Mouse (Mus musculus): ENCODE data around the gene Tex13b. TPM values are rescaled to one million over a fixed set of nuclear protein-coding genes. Genes with fewer than 3 reads are reported as not detected.
"Not testable (repeated sequence)": the region's sequence is repeated elsewhere in the genome, so short reads cannot be mapped to it uniquely, and the experiment has no call there.

Gene Tex13b
- polyA plus RNA-seq (2014; fragmentation: Nextera tagmentation; extraction: Ambion mirVana): 0.14 TPM in 1 of 2 replicates, not detected in the other

DNA sequence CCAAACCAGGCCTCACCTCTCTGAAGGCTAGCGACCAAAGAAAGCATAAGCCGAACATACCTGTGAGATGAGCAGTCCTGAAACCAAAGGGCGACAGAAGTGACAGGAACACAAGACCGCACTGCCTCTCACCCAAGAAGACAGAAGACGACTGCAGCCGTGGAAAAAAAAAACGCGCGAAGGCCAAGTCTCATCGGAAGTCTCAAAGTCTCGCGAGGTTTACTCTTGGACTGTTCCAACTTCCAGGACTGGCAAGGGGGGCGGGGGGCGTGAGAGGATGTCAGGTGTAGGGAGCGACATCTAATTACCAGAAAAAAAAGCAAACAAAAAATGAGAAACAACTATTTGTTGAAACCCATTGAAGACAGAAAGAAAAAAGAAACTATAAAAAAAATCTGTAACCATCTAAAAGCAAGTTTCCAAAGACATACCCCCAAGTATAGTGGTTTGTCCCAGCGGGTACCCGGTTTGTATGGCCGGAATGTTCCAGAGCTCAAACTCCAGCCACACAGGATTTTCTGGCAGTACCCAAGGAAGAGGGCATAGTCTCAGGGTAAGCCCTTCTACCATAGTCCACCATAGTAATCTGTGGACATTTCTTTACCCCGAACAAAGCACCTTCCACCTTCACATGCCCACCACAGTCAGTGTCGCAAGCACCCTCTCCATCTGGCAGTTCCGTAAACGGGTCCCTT, at the start of gene Tex13b:
Gene Tex13b (minus strand): TSS at position 122 of the 695 bp plus-strand sequence.
- WGBS: 91% methylated on average over 22 of the region's 22 CpGs

DNA sequence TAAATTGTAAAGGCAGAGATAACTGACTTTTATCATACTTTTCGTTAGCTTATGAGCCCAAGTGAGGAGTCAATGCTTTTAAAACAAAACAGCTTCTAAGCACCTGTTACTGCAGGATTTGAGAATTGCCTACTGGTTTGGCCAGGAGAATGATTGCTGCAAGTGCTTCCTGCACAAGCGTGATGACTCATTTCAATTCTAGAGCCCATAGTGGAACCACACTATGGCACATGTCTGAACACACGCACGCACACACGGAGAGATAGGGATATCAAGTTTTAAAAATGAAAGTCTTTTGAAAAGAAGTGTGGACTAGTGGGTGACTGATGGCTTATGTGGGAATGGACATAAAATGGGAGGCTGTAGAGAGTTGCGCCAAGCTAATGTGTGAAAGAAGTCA, 49.5 kb upstream of the Tex13b start:
- 92% methylated on average over 6 of the region's 6 CpGs for WGBS
- H3K4me3 ChIP-seq (ENCODE audit: low read length): no peak overlapping the region
- no peak for ATAC-seq (ENCODE audit: low FRiP score, low TSS enrichment)
- H3K27me3 ChIP-seq (ENCODE audit: control insufficient read depth, insufficient read depth, low read length): no peaks in the 10 kb centered on the region
- no peaks in the 10 kb centered on the region for H3K4me1 ChIP-seq (ENCODE audit: control insufficient read depth, insufficient read depth, low read length)
- H3K36me3 ChIP-seq (ENCODE audit: control insufficient read depth, insufficient read depth, low read length): no peaks in the 10 kb centered on the region
- H3K27ac ChIP-seq (ENCODE audit: low read depth, low read length): no peak overlapping the region
- H3K4me2 ChIP-seq (replicated peaks; ENCODE audit: low read depth, low read length): no peak overlapping the region
- H3K9me3 ChIP-seq (ENCODE audit: control insufficient read depth, low read length): no peaks in the 10 kb centered on the region
- H3K9ac ChIP-seq (ENCODE audit: low read depth, low read length): no peak overlapping the region

More for the DNA sequence above, at the start of gene Tex13b:
- Histone ChIP-seq H3K36me3 (ENCODE audit: control insufficient read depth, insufficient read depth, low read length) (no peaks in the 10 kb centered on the region), H3K4me2 (replicated peaks; ENCODE audit: low read depth, low read length) (no peak within 1 kb of the TSS), H3K4me1 (ENCODE audit: control insufficient read depth, insufficient read depth, low read length) (no peaks in the 10 kb centered on the region), H3K4me3 (ENCODE audit: low read length) (no peak within 1 kb of the TSS), H3K9me3 (ENCODE audit: control insufficient read depth, low read length) (no peaks in the 10 kb centered on the region), H3K27me3 (ENCODE audit: control insufficient read depth, insufficient read depth, low read length) (no peaks in the 10 kb centered on the region), H3K27ac (ENCODE audit: low read depth, low read length) (no peak within 1 kb of the TSS), H3K9ac (ENCODE audit: low read depth, low read length) (no peak within 1 kb of the TSS)
- no peak for ATAC-seq (ENCODE audit: low FRiP score, low TSS enrichment)

DNA sequence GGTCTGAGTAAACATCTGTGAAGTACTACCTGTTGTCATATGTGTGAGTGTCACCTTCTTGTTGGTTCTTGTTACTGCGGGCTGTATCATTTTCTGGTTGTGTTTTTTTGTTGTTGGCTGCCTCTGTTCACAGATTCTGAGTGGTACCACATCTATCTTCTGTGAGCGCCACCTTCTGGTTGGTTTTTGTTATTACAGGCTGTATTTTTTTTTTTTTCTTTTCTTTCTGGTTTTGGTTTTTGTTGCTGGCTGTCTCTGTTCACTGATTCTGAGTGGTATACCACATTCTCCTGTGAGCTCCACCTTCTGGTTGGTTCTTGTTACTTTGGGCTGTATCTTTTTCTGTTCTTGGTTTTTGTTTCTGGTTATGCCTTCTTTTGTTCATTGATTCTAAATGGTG, 44.2 kb upstream of the Tex13b start:
- Histone ChIP-seq H3K9me3 (ENCODE audit: control insufficient read depth, low read length) (no peaks in the 10 kb centered on the region), H3K4me3 (ENCODE audit: low read length) (no peak overlapping the region), H3K27me3 (ENCODE audit: control insufficient read depth, insufficient read depth, low read length) (no peaks in the 10 kb centered on the region), H3K9ac (ENCODE audit: low read depth, low read length) (no peak overlapping the region), H3K36me3 (ENCODE audit: control insufficient read depth, insufficient read depth, low read length) (no peaks in the 10 kb centered on the region), H3K4me1 (ENCODE audit: control insufficient read depth, insufficient read depth, low read length) (no peaks in the 10 kb centered on the region), H3K4me2 (replicated peaks; ENCODE audit: low read depth, low read length) (no peak overlapping the region), H3K27ac (ENCODE audit: low read depth, low read length) (no peak overlapping the region)
- 39% methylated on average over 2 of the region's 2 CpGs for WGBS
- ATAC-seq (ENCODE audit: low FRiP score, low TSS enrichment): no peak

DNA sequence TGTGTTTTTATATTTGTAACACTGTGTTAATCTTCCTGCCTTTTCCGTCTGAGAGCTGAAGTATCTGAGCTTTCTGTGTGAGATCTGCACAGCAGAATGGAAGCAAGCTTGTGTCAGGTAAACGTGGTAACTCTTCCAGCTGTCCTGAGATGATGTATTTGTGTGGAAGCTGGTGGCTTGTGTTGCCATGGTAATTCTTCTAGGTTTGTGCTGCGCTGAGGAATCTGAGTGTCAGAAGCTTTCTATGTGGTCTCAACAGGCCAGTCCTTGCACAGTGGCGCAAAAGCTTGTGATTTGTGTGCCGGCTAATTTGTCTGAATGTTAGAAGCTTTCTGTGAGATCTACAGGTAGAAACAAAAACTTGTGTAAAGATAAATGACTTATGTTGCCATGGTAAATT, 43.8 kb upstream of the Tex13b start:
- not testable (repeated sequence) for H3K27me3 ChIP-seq (ENCODE audit: control insufficient read depth, insufficient read depth, low read length); H3K4me3 ChIP-seq (ENCODE audit: low read length); H3K4me2 ChIP-seq (replicated peaks; ENCODE audit: low read depth, low read length); H3K9ac ChIP-seq (ENCODE audit: low read depth, low read length); ATAC-seq (ENCODE audit: low FRiP score, low TSS enrichment); H3K9me3 ChIP-seq (ENCODE audit: control insufficient read depth, low read length); H3K27ac ChIP-seq (ENCODE audit: low read depth, low read length); H3K4me1 ChIP-seq (ENCODE audit: control insufficient read depth, insufficient read depth, low read length); H3K36me3 ChIP-seq (ENCODE audit: control insufficient read depth, insufficient read depth, low read length)
- 77% methylated on average over 5 of the region's 5 CpGs for WGBS

DNA sequence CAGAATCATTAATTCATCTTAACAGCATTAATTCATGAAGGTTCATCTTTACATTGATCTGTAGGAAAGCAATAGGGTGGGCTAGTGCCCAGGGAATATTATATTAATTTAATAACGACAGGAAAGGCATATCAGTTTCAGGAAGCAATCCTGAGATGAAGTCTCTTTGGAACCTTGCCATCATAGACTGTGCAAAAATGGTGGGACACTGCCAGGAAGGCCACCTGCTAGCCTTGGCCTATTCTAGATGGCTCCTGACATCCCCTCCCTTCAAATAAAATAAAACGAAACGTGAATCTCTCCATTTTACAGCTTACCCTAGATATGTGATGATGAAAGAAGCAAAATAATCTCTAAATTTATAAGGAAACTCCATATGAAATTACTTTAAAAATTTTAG, 41.3 kb upstream of the Tex13b start:
- 77% methylated on average over 3 of the region's 3 CpGs for WGBS
- no peak overlapping the region for H3K4me3 ChIP-seq (ENCODE audit: low read length)
- H3K9me3 ChIP-seq (ENCODE audit: control insufficient read depth, low read length): no peaks in the 10 kb centered on the region
- no peak overlapping the region for H3K9ac ChIP-seq (ENCODE audit: low read depth, low read length)
- H3K27me3 ChIP-seq (ENCODE audit: control insufficient read depth, insufficient read depth, low read length): no peaks in the 10 kb centered on the region
- H3K27ac ChIP-seq (ENCODE audit: low read depth, low read length): no peak overlapping the region
- ATAC-seq (ENCODE audit: low FRiP score, low TSS enrichment): no peak
- no peaks in the 10 kb centered on the region for H3K4me1 ChIP-seq (ENCODE audit: control insufficient read depth, insufficient read depth, low read length)
- H3K36me3 ChIP-seq (ENCODE audit: control insufficient read depth, insufficient read depth, low read length): no peaks in the 10 kb centered on the region
- H3K4me2 ChIP-seq (replicated peaks; ENCODE audit: low read depth, low read length): no peak overlapping the region

DNA sequence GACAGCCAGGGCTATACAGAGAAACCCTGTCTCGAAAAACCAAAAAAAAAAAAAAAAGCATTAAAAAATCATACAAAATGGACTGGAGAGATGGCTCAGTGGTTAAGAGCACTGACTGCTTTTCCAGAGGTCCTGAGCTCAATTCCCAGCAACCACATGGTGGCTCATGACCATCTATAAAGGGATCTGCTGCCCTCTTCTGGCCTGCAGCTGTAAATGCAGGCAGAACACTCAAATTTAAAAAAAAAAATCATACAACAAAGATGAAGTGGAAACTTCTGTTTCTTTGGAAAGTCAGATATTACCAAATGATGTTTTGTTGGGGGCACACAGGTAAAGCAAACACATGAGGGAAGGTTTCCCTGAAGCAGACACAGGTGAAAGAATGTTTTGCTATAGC, 32.2 kb upstream of the Tex13b start:
- H3K4me3 ChIP-seq (ENCODE audit: low read length); H3K27ac ChIP-seq (ENCODE audit: low read depth, low read length); H3K4me2 ChIP-seq (replicated peaks; ENCODE audit: low read depth, low read length); H3K27me3 ChIP-seq (ENCODE audit: control insufficient read depth, insufficient read depth, low read length); H3K9ac ChIP-seq (ENCODE audit: low read depth, low read length); H3K9me3 ChIP-seq (ENCODE audit: control insufficient read depth, low read length); ATAC-seq (ENCODE audit: low FRiP score, low TSS enrichment); H3K4me1 ChIP-seq (ENCODE audit: control insufficient read depth, insufficient read depth, low read length); H3K36me3 ChIP-seq (ENCODE audit: control insufficient read depth, insufficient read depth, low read length): not testable (repeated sequence)
- 100% methylated on average over 1 of the region's 1 CpGs for WGBS

DNA sequence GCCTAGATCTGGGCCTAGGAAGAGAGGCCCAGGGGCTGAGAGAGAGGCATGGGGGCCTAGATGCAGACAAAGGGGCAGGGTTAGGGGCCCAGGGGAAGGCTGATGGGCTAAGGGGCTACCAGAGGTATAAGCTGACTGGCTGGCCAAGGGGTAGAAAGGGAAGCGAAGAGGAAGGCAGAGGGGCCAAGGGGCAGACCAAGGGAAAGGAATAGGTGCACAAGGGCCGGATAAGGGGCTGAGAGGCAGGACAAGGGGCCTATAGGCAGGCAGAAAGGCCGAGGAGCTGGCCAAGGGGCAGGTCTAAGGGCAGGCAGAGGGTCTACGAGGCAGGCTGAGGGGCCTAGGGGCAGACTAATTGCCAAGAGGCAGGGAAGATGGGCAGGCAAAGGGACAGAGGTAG, 26.7 kb upstream of the Tex13b start:
- Histone ChIP-seq H3K27me3 (ENCODE audit: control insufficient read depth, insufficient read depth, low read length) (no peaks in the 10 kb centered on the region; the same call in 1 of the 2 replicates), H3K4me2 (replicated peaks; ENCODE audit: low read depth, low read length) (no peak overlapping the region), H3K36me3 (ENCODE audit: control insufficient read depth, insufficient read depth, low read length) (no peaks in the 10 kb centered on the region), H3K9me3 (ENCODE audit: control insufficient read depth, low read length) (no peaks in the 10 kb centered on the region), H3K4me3 (ENCODE audit: low read length) (no peak overlapping the region), H3K27ac (ENCODE audit: low read depth, low read length) (no peak overlapping the region), H3K9ac (ENCODE audit: low read depth, low read length) (no peak overlapping the region), H3K4me1 (ENCODE audit: control insufficient read depth, insufficient read depth, low read length) (no peaks in the 10 kb centered on the region)
- WGBS: 74% methylated on average over 4 of the region's 4 CpGs
- ATAC-seq (ENCODE audit: low FRiP score, low TSS enrichment): no peak

DNA sequence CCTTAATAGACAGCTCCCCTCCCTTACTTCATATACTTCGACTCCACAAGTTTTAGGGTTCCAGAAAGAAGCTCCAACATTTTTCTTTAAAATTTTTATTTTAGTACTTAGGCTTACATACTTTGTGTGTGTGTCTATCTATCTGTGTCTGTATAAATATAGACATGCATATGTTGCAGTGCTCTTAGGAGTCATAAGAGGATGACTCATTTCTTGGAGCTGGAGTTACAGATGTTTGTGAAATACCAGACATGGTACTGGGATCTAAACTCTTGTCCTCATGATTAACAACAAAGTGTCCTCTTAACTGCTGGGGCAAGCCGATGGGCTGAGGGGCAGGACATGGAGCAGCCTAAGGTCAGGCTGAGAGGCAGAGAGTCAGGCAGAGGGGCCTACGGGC, 24.8 kb upstream of the Tex13b start:
- no peak overlapping the region for H3K4me2 ChIP-seq (replicated peaks; ENCODE audit: low read depth, low read length)
- H3K9ac ChIP-seq (ENCODE audit: low read depth, low read length): no peak overlapping the region
- 73% methylated on average over 3 of the region's 3 CpGs for WGBS
- H3K4me3 ChIP-seq (ENCODE audit: low read length): no peak overlapping the region
- no peaks in the 10 kb centered on the region; the same call in 1 of the 2 replicates for H3K27me3 ChIP-seq (ENCODE audit: control insufficient read depth, insufficient read depth, low read length)
- no peaks in the 10 kb centered on the region for H3K4me1 ChIP-seq (ENCODE audit: control insufficient read depth, insufficient read depth, low read length)
- no peak overlapping the region for H3K27ac ChIP-seq (ENCODE audit: low read depth, low read length)
- no peak for ATAC-seq (ENCODE audit: low FRiP score, low TSS enrichment)
- H3K36me3 ChIP-seq (ENCODE audit: control insufficient read depth, insufficient read depth, low read length): no peaks in the 10 kb centered on the region
- H3K9me3 ChIP-seq (ENCODE audit: control insufficient read depth, low read length): no peaks in the 10 kb centered on the region

DNA sequence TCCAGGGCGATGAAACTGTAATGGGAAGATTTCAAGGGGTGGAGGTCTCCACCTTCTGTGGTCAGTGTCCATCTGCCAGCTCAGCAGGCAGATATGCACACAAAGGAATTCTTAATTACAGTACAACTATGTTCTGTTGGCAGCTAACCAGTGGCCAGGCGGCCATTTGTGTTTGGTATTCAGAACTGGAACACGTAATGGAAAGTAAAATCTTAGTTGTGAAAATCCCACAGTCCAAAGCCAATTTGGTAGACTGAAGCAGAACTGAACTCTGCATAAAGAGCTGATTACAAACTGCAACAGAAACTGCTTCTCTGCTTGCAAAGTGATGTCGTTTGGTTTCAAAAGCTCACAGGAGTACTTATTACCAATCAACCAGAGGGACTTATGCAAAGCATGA, 18.5 kb upstream of the Tex13b start:
- Histone ChIP-seq H3K36me3 (ENCODE audit: control insufficient read depth, insufficient read depth, low read length) (no peaks in the 10 kb centered on the region), H3K9me3 (ENCODE audit: control insufficient read depth, low read length) (no peaks in the 10 kb centered on the region), H3K27me3 (ENCODE audit: control insufficient read depth, insufficient read depth, low read length) (no peaks in the 10 kb centered on the region), H3K4me1 (ENCODE audit: control insufficient read depth, insufficient read depth, low read length) (no peaks in the 10 kb centered on the region), H3K27ac (ENCODE audit: low read depth, low read length) (no peak overlapping the region), H3K4me3 (ENCODE audit: low read length) (no peak overlapping the region), H3K4me2 (replicated peaks; ENCODE audit: low read depth, low read length) (no peak overlapping the region), H3K9ac (ENCODE audit: low read depth, low read length) (no peak overlapping the region)
- 79% methylated on average over 4 of the region's 4 CpGs for WGBS
- no peak for ATAC-seq (ENCODE audit: low FRiP score, low TSS enrichment)
